In the genomic region with DNA sequence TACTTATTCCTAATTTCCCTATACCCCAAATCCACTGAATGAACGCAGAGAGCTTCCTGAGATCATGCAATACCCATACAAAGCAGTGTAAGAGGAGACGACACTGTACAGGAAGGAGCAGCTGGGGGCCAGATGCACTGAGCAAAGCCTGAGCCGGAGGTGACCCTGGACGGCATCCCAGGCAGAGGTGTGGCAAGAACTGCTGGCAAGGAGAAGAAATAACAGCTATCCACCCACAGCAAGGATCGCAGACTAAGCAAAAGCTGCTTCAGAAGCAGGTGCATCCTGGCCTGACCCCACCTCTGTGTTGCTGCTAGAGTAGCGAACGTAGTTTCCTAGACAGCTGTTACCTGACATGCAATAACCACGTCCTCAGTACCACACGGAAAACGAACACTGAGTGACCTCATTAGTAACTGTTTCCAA, we compare ENCODE assay signal across 8 mouse cellular contexts. TPM values are rescaled to one million over a fixed set of nuclear protein-coding genes. Genes with fewer than 3 reads are reported as not detected.
DNase-seq lines count a peak whose midpoint lies in the region; ATAC-seq and TF ChIP-seq lines count a peak whose summit lies in the region.

No protein-coding gene starts in this region.

- H3K4me3 ChIP-seq in liver, adult 2 months (ENCODE audit: insufficient read depth, low read depth, low read length), result no peak overlapping the region
- no peak overlapping the region for H3K4me3 ChIP-seq in kidney, postnatal 0 days (replicated peaks; ENCODE audit: low read depth, low read length)

- H3K27ac ChIP-seq in liver, adult 2 months (replicated peaks; ENCODE audit: insufficient read depth, low read depth, low read length), result no peak overlapping the region
- H3K27ac ChIP-seq in kidney, postnatal 0 days, result no peak overlapping the region

- no peak overlapping the region for H3K4me2 ChIP-seq in kidney, postnatal 0 days (ENCODE audit: low read length)

- peaks cover 2% of the 10 kb centered on the region; the same call in 1 of the 2 replicates for H3K4me1 ChIP-seq in liver, adult 2 months (ENCODE audit: control insufficient read depth, insufficient read depth, low read length)
- no peaks in the 10 kb centered on the region for H3K4me1 ChIP-seq in kidney, postnatal 0 days (replicated peaks; ENCODE audit: insufficient read depth, low read length)

- H3K36me3 ChIP-seq in liver, adult 2 months (ENCODE audit: control insufficient read depth, insufficient read depth, low read length), result peaks cover 7% of the 10 kb centered on the region
- H3K36me3 ChIP-seq in kidney, postnatal 0 days (ENCODE audit: insufficient read depth, low read length), result 0 out of 2 replicates have a peak, but pooled peaks cover 7% of the 10 kb centered on the region

- H3K9me3 ChIP-seq in kidney, postnatal 0 days (replicated peaks; ENCODE audit: low read length), result no peaks in the 10 kb centered on the region

- H3K79me2 ChIP-seq in liver, adult 2 months (ENCODE audit: control insufficient read depth, insufficient read depth, low read length), result peaks cover 4% of the 10 kb centered on the region

- no peak for TF ChIP-seq CTCF in liver, adult 2 months (IDR thresholded peaks at IDR 0.05; ENCODE audit: low read depth, low read length)
- TF ChIP-seq CTCF in kidney, postnatal 0 days (IDR thresholded peaks at IDR 0.05; ENCODE audit: low read depth), result no peak

- no peak for TF ChIP-seq POLR2A in liver, adult 2 months (IDR thresholded peaks at IDR 0.05; ENCODE audit: extremely low read depth, insufficient read depth, low read length)

- no peak for ATAC-seq in kidney, postnatal 0 days (replicated peaks; ENCODE audit: low FRiP score, low read depth)
- ATAC-seq in cerebellum, adult (ENCODE audit: insufficient number of reproducible peaks, low FRiP score, low TSS enrichment), result no peak

- H3K27me3 ChIP-seq in liver, adult 2 months (ENCODE audit: control insufficient read depth, insufficient read depth, low read length), result no peaks in the 10 kb centered on the region
- H3K27me3 ChIP-seq in kidney, postnatal 0 days (ENCODE audit: insufficient read depth, low read length), result no peaks in the 10 kb centered on the region

- WGBS in liver, adult 2 months, result 12% methylated on average over 10 of the region's 10 CpGs
- WGBS in kidney, postnatal 0 days, result 39% methylated on average over 10 of the region's 10 CpGs

- peak; percentile 63 for DNase-seq in liver, adult 2 months (ENCODE audit: extremely low read depth, low read depth, low spot score)
- DNase-seq in liver, result no peak
- DNase-seq in fat pad, adult 2 months (ENCODE audit: extremely low read depth, low read depth, low spot score), result peak; percentile 63
- DNase-seq in kidney, postnatal 0 days (ENCODE audit: low spot score), result peak; percentile 32
- peak; percentile 44 to 48 for DNase-seq in thymus, postnatal 10 days (ENCODE audit: low spot score in 2 of 2)
- no peak for DNase-seq in right cerebral cortex, postnatal 4 days
- DNase-seq in natural killer cell, adult 2 months (ENCODE audit: low spot score in 2 of 2), result no peak

- H3K9ac ChIP-seq in liver, adult 2 months (ENCODE audit: low read depth, low read length), result no peak overlapping the region
- no peak overlapping the region for H3K9ac ChIP-seq in kidney, postnatal 0 days (ENCODE audit: low read depth, low read length)

RNA-seq across cellular contexts. Expression of a gene that starts 39.1 kb away (rescaled TPM):
- 63.3 and 75.6 TPM in 2 replicates for total RNA-seq in liver, adult 2 months (2014; rRNA removed)
- polyA plus RNA-seq in liver, adult 2 months (2012; rRNA removed), result 65.5 and 72.8 TPM in 2 replicates
- polyA plus RNA-seq in kidney, postnatal 0 days (2015; fragmentation: Nextera tagmentation; extraction: Ambion mirVana), result 117 and 118 TPM in 2 replicates

RNA-seq across cellular contexts. Expression of a gene that starts 39.4 kb away (rescaled TPM):
- 1.1 and 2.6 TPM in 2 replicates for total RNA-seq in liver, adult 2 months (2014; rRNA removed)
- polyA plus RNA-seq in liver, adult 2 months (2012; rRNA removed), result 4.4 and 4.6 TPM in 2 replicates
- polyA plus RNA-seq in kidney, postnatal 0 days (2015; fragmentation: Nextera tagmentation; extraction: Ambion mirVana), result 6.3 and 6.9 TPM in 2 replicates

RNA-seq across cellular contexts. Expression of a gene that starts 54.9 kb away (rescaled TPM):
- total RNA-seq in liver, adult 2 months (2014; rRNA removed), result 2.9 and 4.2 TPM in 2 replicates
- polyA plus RNA-seq in liver, adult 2 months (2012; rRNA removed), result 4.5 and 5.4 TPM in 2 replicates
- polyA plus RNA-seq in kidney, postnatal 0 days (2015; fragmentation: Nextera tagmentation; extraction: Ambion mirVana), result 14.6 and 16.7 TPM in 2 replicates

Comparison
In these comparisons a context has a peak if more than half of its experiments do, and no peak if none do; other contexts are left out.
1. DNase-seq: peak in liver, adult 2 months (single experiment), fat pad, adult 2 months (single experiment), kidney, postnatal 0 days (single experiment) and thymus, postnatal 10 days (2 of 2); none in liver (single experiment), right cerebral cortex, postnatal 4 days (single experiment) and natural killer cell, adult 2 months (0 of 2).